Comparison of ENCODE assay signal across 36 mouse cellular contexts in genomic region chr2:129952486-129952885, GRCm38 (mm10). TPM values are rescaled to one million over a fixed set of nuclear protein-coding genes. Genes with fewer than 3 reads are reported as not detected.
"Had no signal": no experiment of that assay in that cellular context is flagged by ENCODE, and none has a peak within 500 bp of the region (broad histone marks: within the 10 kb centered on the region; RNA-seq: fewer than 3 reads in every experiment).

No protein-coding gene starts in this region.

- H3K4me1 ChIP-seq: liver, embryonic 12.5 days; liver, embryonic 13.5 days; liver, embryonic 15.5 days; midbrain, embryonic 15.5 days had no signal

- DNase-seq: left cerebral cortex, postnatal 4 days; liver; liver, embryonic 13.5 days; liver, postnatal 0 days; lung, adult 18-20 months; lung, adult 2 months; lung, embryonic 14.5 days; lung, postnatal 10 days; lung, postnatal 14 days; lung, postnatal 36 days; lung, postnatal 4 days; midbrain, embryonic 14.5 days had no signal

- ATAC-seq: liver, embryonic 12.5 days; liver, postnatal 0 days; lung, postnatal 0 days; midbrain, embryonic 13.5 days; midbrain, embryonic 15.5 days; midbrain, embryonic 16.5 days had no signal

- H3K27ac ChIP-seq: limb, embryonic 10.5 days; limb, embryonic 12.5 days; limb, embryonic 13.5 days; limb, embryonic 15.5 days; liver, embryonic 12.5 days; liver, embryonic 13.5 days; liver, embryonic 14.5 days; liver, embryonic 15.5 days; lung, embryonic 15.5 days; macrophage; midbrain, embryonic 10.5 days; midbrain, embryonic 12.5 days; midbrain, embryonic 13.5 days; midbrain, embryonic 15.5 days; neural tube, embryonic 12.5 days had no signal

- H3K4me3 ChIP-seq: limb, embryonic 10.5 days; limb, embryonic 12.5 days; limb, embryonic 13.5 days; limb, embryonic 15.5 days; liver, embryonic 12.5 days; liver, embryonic 13.5 days; liver, embryonic 15.5 days; lung, embryonic 15.5 days; midbrain, embryonic 10.5 days; midbrain, embryonic 12.5 days; midbrain, embryonic 13.5 days; midbrain, embryonic 15.5 days; myocyte; neural tube, embryonic 12.5 days had no signal

- H3K27me3 ChIP-seq: limb, embryonic 15.5 days; liver, embryonic 12.5 days; liver, embryonic 13.5 days; liver, embryonic 15.5 days; lung, embryonic 15.5 days; midbrain, embryonic 13.5 days; midbrain, embryonic 15.5 days; neural tube, embryonic 12.5 days had no signal

- H3K9me3 ChIP-seq: limb, embryonic 10.5 days; limb, embryonic 12.5 days; limb, embryonic 13.5 days; limb, embryonic 15.5 days; liver, embryonic 12.5 days; liver, embryonic 13.5 days; liver, embryonic 15.5 days; lung, embryonic 15.5 days; midbrain, embryonic 10.5 days; midbrain, embryonic 12.5 days; midbrain, embryonic 13.5 days; midbrain, embryonic 15.5 days; neural tube, embryonic 12.5 days had no signal

- H3K36me3 ChIP-seq: limb, embryonic 10.5 days; limb, embryonic 12.5 days; limb, embryonic 13.5 days; limb, embryonic 15.5 days; liver, embryonic 12.5 days; liver, embryonic 13.5 days; liver, embryonic 15.5 days; lung, embryonic 15.5 days; midbrain, embryonic 10.5 days; midbrain, embryonic 12.5 days; midbrain, embryonic 13.5 days; midbrain, embryonic 15.5 days; neural tube, embryonic 12.5 days had no signal

RNA-seq across cellular contexts. Expression of gene Tgm3, which starts 59.7 kb away (rescaled TPM):
- total RNA-seq: liver, adult 2 months; megakaryocyte-erythroid progenitor cell, adult 5-6 weeks had no signal
- polyA plus RNA-seq: limb, embryonic 12.5 days; liver, embryonic 11.5 days; liver, embryonic 12.5 days; liver, embryonic 13.5 days; liver, embryonic 15.5 days; liver, embryonic 16.5 days; liver, postnatal 0 days; lung, embryonic 15.5 days; lung, embryonic 16.5 days; lung, postnatal 0 days; macrophage; midbrain, embryonic 10.5 days; midbrain, embryonic 11.5 days; midbrain, embryonic 13.5 days; midbrain, embryonic 14.5 days; midbrain, embryonic 16.5 days; myocyte; neural tube, embryonic 11.5 days; neural tube, embryonic 12.5 days had no signal
